Mouse (Mus musculus) hindbrain, embryonic 16.5 days (tissue): ENCODE results near the gene Arhgap19. TPM values are rescaled to one million over a fixed set of nuclear protein-coding genes. Genes with fewer than 3 reads are reported as not detected.

Source experiments
- ATAC-seq: fragments of 200-750 bp; cut with Nextera tagmentation; 2 replicates; pipeline ENCODE4 v1.8.0; 2017; ENCODE audit warnings: moderate TSS enrichment, moderate library complexity
- H3K27ac ChIP-seq: fragments of 300-500 bp; sonication (generic); 2 replicates; pipeline ENCODE4 v1.5.1; 2014; ENCODE audit warnings: low read depth, mild to moderate bottlenecking, control low read depth, low read length, moderate library complexity
- H3K27me3 ChIP-seq: fragments of 300-500 bp; sonication (generic); replicated peaks from 2 replicates; pipeline ENCODE4 v1.6.1; 2014; ENCODE audit warnings: low read length; ENCODE audit not compliant: control insufficient read depth, insufficient read depth
- H3K36me3 ChIP-seq: fragments of 300-500 bp; sonication (generic); 2 replicates; pipeline ENCODE4 v1.6.1; 2014; ENCODE audit warnings: mild to moderate bottlenecking, low read length, moderate library complexity, mixed read lengths; ENCODE audit not compliant: control insufficient read depth, insufficient read depth
- H3K4me1 ChIP-seq: fragments of 300-500 bp; sonication (generic); 2 replicates; pipeline ENCODE4 v1.6.1; 2014; ENCODE audit warnings: low read depth, low read length; ENCODE audit not compliant: control insufficient read depth, insufficient read depth
- H3K4me2 ChIP-seq: fragments of 300-500 bp; sonication (generic); 2 replicates; pipeline ENCODE4 v1.6.1; 2014; ENCODE audit warnings: mild to moderate bottlenecking, low read length, control low read depth, moderate library complexity
- H3K4me3 ChIP-seq: fragments of 300-500 bp; sonication (generic); 2 replicates; pipeline ENCODE4 v1.5.1; 2014; ENCODE audit warnings: mild to moderate bottlenecking, low read length, control low read depth, moderate library complexity
- H3K9ac ChIP-seq: fragments of 300-500 bp; sonication (generic); 2 replicates; pipeline ENCODE4 v1.6.1; 2014; ENCODE audit warnings: low read depth, mild to moderate bottlenecking, control low read depth, low read length, moderate library complexity
- H3K9me3 ChIP-seq: fragments of 300-500 bp; sonication (generic); 2 replicates; pipeline ENCODE4 v1.6.1; 2014; ENCODE audit warnings: mild to moderate bottlenecking, low read length, moderate library complexity; ENCODE audit not compliant: control insufficient read depth
- WGBS: fragments of 180-500 bp; shearing (Covaris S2); extraction: QIAGEN DNeasy Blood & Tissue Kit; methylation state at CpG from one replicate; pipeline ENCODE4 v1.1.7; 2014; 5-methylcytosine and 5-hydroxymethylcytosine counted together
- polyA plus RNA-seq: library from polyadenylated mRNA; unstranded; fragments of >200 nt; fragmentation: Nextera tagmentation; extraction: Ambion mirVana; gene quantifications from 2 replicates; pipeline ENCODE4 v1.2.1, GENCODE M21; 2015

Gene Arhgap19
- polyA plus RNA-seq, 1 experiment from 2014 or later, result 3.8 TPM

DNA sequence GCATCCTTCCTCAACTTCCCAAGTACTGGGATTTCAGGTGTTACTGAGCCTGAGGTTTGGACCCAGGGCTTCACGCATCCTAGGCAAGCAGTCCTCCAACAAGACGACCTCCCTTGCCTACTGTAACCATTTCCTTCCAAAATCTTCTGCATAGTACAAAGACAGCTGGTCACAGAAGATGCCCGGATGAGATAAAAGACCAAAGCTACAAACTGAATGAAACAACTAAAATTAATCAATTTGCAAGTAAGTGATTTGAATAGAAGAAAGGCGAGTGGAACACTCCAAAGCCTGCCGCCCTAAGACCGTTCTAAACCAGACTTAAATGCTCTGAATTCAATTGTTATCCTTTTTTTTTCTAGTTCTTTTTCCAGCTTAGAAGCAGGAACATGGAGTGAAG lies 33.6 kb upstream of the Arhgap19 start:
- no peak for ATAC-seq
- Histone ChIP-seq H3K9me3 (no peaks in the 10 kb centered on the region), H3K4me2 (no peak overlapping the region; the same call in 1 of the 2 replicates), H3K27me3 (no peaks in the 10 kb centered on the region), H3K36me3 (no peaks in the 10 kb centered on the region), H3K4me3 (no peak overlapping the region), H3K27ac (no peak overlapping the region), H3K9ac (no peak overlapping the region), H3K4me1 (peaks cover 27% of the 10 kb centered on the region)
- WGBS, result 48% methylated on average over 6 of the region's 6 CpGs

DNA sequence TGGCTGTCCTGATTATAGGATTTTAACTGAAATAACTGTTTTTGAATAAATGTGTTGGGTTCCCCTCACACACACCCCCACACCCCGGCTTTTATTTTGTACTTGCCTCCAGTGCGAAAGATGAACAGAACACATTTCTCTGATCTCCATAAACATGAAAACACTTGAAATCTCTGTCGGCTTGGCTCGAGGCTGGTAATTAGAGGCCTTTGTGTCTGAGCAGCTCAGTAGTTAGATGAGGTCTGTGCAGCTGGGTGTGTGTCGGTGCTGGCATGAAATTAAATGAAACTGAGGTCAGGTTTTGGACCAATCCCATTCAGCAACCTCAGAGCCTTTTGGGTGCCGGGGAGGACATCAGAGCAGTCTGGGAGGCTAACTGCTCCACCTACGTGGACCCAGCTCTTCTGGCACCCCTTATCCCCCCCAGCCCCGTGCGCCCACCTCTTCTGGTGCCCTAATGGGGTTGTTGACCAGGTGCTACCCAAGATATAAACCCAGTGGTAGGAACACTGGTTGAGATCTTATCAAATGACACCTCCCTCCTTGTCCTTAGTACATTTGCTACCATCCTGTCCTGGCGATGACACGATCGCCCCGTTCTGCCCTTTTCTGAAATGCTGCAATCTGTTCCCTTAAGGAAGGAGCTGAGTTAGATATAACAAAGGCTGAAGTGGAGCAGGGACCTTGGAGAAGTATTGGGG lies 30.8 kb upstream of the Arhgap19 start:
- H3K4me1 ChIP-seq, result peaks cover 27% of the 10 kb centered on the region
- 66% methylated on average over 13 of the region's 13 CpGs for WGBS
- H3K4me2 ChIP-seq, result peak overlapping the region; percentile 78
- H3K27me3 ChIP-seq, result no peaks in the 10 kb centered on the region
- ATAC-seq, result no peak
- H3K9me3 ChIP-seq, result no peaks in the 10 kb centered on the region
- H3K4me3 ChIP-seq, result peak overlapping the region; percentile 73; the same call in 1 of the 2 replicates
- no peaks in the 10 kb centered on the region for H3K36me3 ChIP-seq
- no peak overlapping the region for H3K27ac ChIP-seq
- H3K9ac ChIP-seq, result peak overlapping the region; percentile 31; the same call in 1 of the 2 replicates

DNA sequence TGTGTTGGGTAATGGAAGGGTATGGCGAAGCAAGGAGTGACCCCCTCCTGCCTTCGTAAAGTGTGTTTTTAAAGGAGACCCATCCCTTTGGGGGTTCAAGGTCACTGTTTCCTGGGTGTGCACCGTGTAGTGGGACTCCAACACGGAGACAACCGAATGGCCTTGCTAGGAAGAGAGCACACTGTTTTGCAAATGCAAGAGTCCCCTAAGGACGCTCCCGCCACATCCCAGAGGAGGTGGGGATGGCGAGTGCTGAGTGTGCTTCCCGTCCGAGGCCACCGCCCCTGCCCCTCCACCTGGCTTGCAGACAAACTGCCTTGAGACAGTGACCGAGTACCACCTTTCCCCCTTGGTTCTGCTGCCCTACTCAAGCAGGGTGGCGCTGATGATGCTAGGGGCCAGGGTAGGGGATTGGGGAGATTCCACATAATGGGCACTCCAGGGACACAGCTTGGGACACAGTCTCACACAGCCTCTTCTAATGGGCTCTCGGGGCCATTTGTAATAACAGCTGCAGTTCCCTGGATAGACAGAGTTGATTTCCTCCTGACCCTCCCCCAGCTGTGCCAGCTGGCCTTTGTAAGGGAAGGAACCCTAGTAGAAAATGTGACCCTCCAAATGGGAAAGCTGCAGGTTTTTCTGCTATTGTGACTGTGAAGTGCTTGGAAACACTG lies 30.0 kb upstream of the Arhgap19 start:
- Histone ChIP-seq H3K9ac (peak overlapping the region; percentile 78), H3K9me3 (no peaks in the 10 kb centered on the region), H3K4me1 (peaks cover 27% of the 10 kb centered on the region), H3K4me3 (peak overlapping the region; percentile 73), H3K4me2 (peak overlapping the region; percentile 78), H3K36me3 (no peaks in the 10 kb centered on the region), H3K27me3 (no peaks in the 10 kb centered on the region), H3K27ac (no peak overlapping the region)
- ATAC-seq, result no peak
- 8% methylated on average over 14 of the region's 14 CpGs for WGBS

GRCm38 (mm10) chr19:41831101-41831570 lies 29.3 kb upstream of the Arhgap19 start:
- under 1% methylated on average over 19 of the region's 19 CpGs for WGBS
- Histone ChIP-seq H3K4me2 (peak overlapping the region; percentile 78), H3K4me1 (peaks cover 27% of the 10 kb centered on the region)

DNA sequence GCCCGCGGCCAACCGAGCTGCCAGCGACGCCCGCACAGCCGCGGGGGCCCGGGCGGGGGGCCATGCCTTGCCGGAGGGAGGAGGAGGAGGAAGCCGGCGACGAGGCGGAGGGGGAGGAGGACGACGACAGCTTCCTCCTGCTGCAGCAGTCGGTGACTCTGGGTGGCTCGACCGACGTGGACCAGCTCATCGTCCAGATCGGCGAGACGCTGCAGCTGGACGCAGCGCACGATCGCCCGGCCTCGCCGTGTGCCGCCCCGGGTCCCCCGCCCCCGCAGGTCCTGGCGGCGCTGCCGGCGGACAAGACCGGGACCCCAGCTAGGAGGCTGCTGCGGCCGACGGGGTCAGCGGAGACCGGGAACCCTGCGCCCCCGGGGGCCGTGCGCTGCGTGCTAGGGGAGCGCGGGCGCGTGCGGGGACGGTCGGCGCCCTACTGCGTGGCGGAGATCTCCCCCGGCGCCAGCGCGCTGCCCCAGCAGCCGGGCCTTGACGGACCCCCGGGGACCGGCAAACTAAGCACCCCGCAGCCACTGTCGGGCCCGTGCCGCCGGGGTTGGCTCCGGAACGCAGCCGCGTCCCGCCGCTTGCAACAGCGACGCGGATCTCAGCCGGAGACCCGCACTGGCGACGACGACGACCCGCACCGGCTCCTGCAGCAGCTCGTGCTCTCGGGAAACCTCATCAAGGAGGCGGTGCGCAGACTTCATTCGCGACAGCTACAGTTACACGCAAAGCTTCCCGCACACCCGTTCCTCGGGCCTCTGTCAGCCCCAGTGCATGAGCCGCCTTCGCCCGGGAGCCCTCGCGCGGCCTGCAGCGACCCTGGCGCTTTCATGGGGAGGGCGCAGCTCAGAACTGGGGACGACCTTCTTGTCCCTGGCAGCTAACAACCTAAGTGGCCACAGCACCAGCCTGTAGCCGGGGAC lies 28.5 kb upstream of the Arhgap19 start:
- no peaks in the 10 kb centered on the region for H3K9me3 ChIP-seq
- under 1% methylated on average over 87 of the region's 112 CpGs for WGBS

More at GRCm38 (mm10) chr19:41831101-41831570, 29.3 kb upstream of the Arhgap19 start:
- H3K4me3 ChIP-seq, result peak overlapping the region; percentile 73
- no peaks in the 10 kb centered on the region for H3K9me3 ChIP-seq
- peak overlapping the region; percentile 78 for H3K9ac ChIP-seq
- peak overlapping the region; percentile 92 for H3K27ac ChIP-seq
- ATAC-seq, result no peak
- no peaks in the 10 kb centered on the region for H3K36me3 ChIP-seq
- H3K27me3 ChIP-seq, result no peaks in the 10 kb centered on the region

GRCm38 (mm10) chr19:41829381-41830105 lies 27.7 kb upstream of the Arhgap19 start, which contains the start of gene Frat1:
Gene Frat1, plus strand, starts transcription at chr19:41829970.
- Histone ChIP-seq H3K4me1 (peaks cover 18% of the 10 kb centered on the region), H3K27ac (peak within 1 kb of the TSS; percentile 92), H3K4me2 (peak within 1 kb of the TSS; percentile 78), H3K27me3 (no peaks in the 10 kb centered on the region), H3K4me3 (peak within 1 kb of the TSS; percentile 73), H3K36me3 (no peaks in the 10 kb centered on the region), H3K9ac (peak within 1 kb of the TSS; percentile 78), H3K9me3 (no peaks in the 10 kb centered on the region)
- ATAC-seq, result peak; percentile 98
- WGBS, result 0% methylated on average over 36 of the region's 39 CpGs

More for the DNA sequence above, 28.5 kb upstream of the Arhgap19 start:
- peak overlapping the region; percentile 78 for H3K4me2 ChIP-seq
- peak overlapping the region; percentile 92 for H3K27ac ChIP-seq
- H3K9ac ChIP-seq, result peak overlapping the region; percentile 78
- H3K4me3 ChIP-seq, result peak overlapping the region; percentile 73
- H3K36me3 ChIP-seq, result no peaks in the 10 kb centered on the region
- H3K4me1 ChIP-seq, result peaks cover 22% of the 10 kb centered on the region
- peak; percentile 64 for ATAC-seq
- no peaks in the 10 kb centered on the region for H3K27me3 ChIP-seq

DNA sequence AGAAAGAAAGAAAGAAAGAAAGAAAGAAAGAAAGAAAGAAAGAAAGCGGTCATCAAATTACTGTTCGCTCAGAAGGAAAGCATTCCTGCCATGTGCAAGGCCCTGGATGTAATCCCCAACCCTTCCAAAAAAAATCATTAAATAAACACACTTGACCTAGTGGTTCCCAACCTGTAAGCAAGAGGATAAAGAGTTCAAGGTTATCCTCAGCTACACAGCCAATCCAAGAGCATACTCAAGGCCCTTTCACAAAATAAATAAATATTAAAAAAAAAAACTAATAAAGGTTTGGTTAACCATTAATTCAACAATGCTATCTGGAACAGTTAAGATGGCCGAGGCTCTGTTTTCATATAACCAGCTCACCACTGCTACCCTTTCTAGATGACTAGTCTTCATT lies 27.1 kb upstream of the Arhgap19 start:
- peak overlapping the region; percentile 78 for H3K4me2 ChIP-seq
- H3K27me3 ChIP-seq, result no peaks in the 10 kb centered on the region
- no peak for ATAC-seq
- H3K9ac ChIP-seq, result peak overlapping the region; percentile 78
- peaks cover 18% of the 10 kb centered on the region for H3K4me1 ChIP-seq
- 66% methylated on average over 3 of the region's 3 CpGs for WGBS
- peak overlapping the region; percentile 92 for H3K27ac ChIP-seq
- H3K4me3 ChIP-seq, result peak overlapping the region; percentile 73
- H3K36me3 ChIP-seq, result no peaks in the 10 kb centered on the region
- no peaks in the 10 kb centered on the region for H3K9me3 ChIP-seq

DNA sequence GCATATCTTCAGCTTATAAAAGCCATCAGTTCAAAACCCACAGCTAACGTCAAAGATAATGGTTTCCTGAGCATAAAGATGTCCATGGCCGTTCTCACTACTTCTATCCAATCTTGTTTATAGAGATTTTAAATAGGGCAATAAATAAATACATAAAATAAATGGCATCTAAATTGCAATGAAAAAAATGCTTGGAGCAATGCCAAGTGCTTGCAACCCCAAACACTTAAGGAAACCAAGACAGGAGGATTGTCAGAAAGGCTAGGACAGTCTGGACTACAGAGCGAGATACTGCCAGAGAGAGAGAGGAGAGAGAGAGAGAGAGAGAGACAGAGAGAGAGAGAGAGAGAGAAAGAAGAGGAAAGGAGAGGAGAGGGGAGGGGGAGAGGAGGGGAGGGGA lies 24.7 kb upstream of the Arhgap19 start:
- H3K9me3 ChIP-seq, result no peaks in the 10 kb centered on the region
- no peaks in the 10 kb centered on the region for H3K36me3 ChIP-seq
- H3K4me3 ChIP-seq, result no peak overlapping the region
- H3K27ac ChIP-seq, result no peak overlapping the region
- H3K9ac ChIP-seq, result no peak overlapping the region
- no peak overlapping the region for H3K4me2 ChIP-seq
- no peak for ATAC-seq
- H3K4me1 ChIP-seq, result peaks cover 3% of the 10 kb centered on the region
- WGBS, result 82% methylated on average over 3 of the region's 3 CpGs
- H3K27me3 ChIP-seq, result no peaks in the 10 kb centered on the region
